Mouse (Mus musculus): Measurements from ENCODE around the gene Shank2.

GRCm38 (mm10) chr7:144029246-144029645 lies 27.5 kb downstream of the Shank2 start:
- TF ChIP-seq CTCF (IDR thresholded peaks at IDR 0.05; ENCODE audit: low read depth) (no peak), EP300 (IDR thresholded peaks at IDR 0.05; ENCODE audit: low read depth) (no peak)
